Mouse (Mus musculus) testis, adult 2 months (tissue): ENCODE results near the gene Acaca.

Source experiments
- CTCF ChIP-seq: fragments of 200-500 bp; IDR thresholded peaks from 2 replicates; pipeline ENCODE4 v1.5.1; 2012; ENCODE audit warnings: low read depth, mild to moderate bottlenecking, inconsistent platforms, low read length, moderate library complexity; ENCODE audit not compliant: control insufficient read depth, insufficient read depth, insufficient replicate concordance
- POLR2A ChIP-seq: fragments of 200-500 bp; IDR thresholded peaks from 2 replicates; pipeline ENCODE4 v1.6.1; 2012; ENCODE audit warnings: low read depth, mild to moderate bottlenecking, inconsistent platforms, low read length, moderate library complexity; ENCODE audit not compliant: control insufficient read depth

GRCm38 (mm10) chr11:84365313-84365712, 235.8 kb downstream of the Acaca start:
- no peak for TF ChIP-seq CTCF
- TF ChIP-seq POLR2A, result no peak
